Mouse (Mus musculus) kidney, embryonic 15.5 days (tissue): Measurements from ENCODE around the gene Olfr981. TPM values are rescaled to one million over a fixed set of nuclear protein-coding genes. Genes with fewer than 3 reads are reported as not detected.
"Not testable (repeated sequence)": the region's sequence is repeated elsewhere in the genome, so short reads cannot be mapped to it uniquely, and the experiment has no call there.

ENCODE experiments used
- ATAC-seq: fragments of 200-750 bp; cut with Nextera tagmentation; replicated peaks from 2 replicates; pipeline ENCODE4 v1.8.0; 2017; ENCODE audit warnings: moderate TSS enrichment; ENCODE audit not compliant: low FRiP score
- H3K27ac ChIP-seq: fragments of 300-500 bp; sonication (generic); 2 replicates; pipeline ENCODE4 v1.5.1; 2015; ENCODE audit warnings: mild to moderate bottlenecking, inconsistent platforms
- H3K27me3 ChIP-seq: fragments of 300-500 bp; sonication (generic); 2 replicates; pipeline ENCODE4 v1.6.1; 2015; ENCODE audit warnings: inconsistent platforms
- H3K36me3 ChIP-seq: fragments of 300-500 bp; sonication (generic); 2 replicates; pipeline ENCODE4 v1.6.1; 2015; ENCODE audit warnings: inconsistent platforms
- H3K4me1 ChIP-seq: fragments of 300-500 bp; sonication (generic); 2 replicates; pipeline ENCODE4 v1.6.1; 2015; ENCODE audit warnings: inconsistent platforms
- H3K4me2 ChIP-seq: fragments of 300-500 bp; sonication (generic); 2 replicates; pipeline ENCODE4 v1.6.1; 2015; ENCODE audit warnings: moderate library complexity, mild to moderate bottlenecking, inconsistent platforms
- H3K4me3 ChIP-seq: fragments of 300-500 bp; sonication (generic); replicated peaks from 2 replicates; pipeline ENCODE4 v1.5.1; 2015; ENCODE audit warnings: mild to moderate bottlenecking, inconsistent platforms
- H3K9ac ChIP-seq: fragments of 300-500 bp; sonication (generic); 2 replicates; pipeline ENCODE4 v1.6.1; 2015; ENCODE audit warnings: mild to moderate bottlenecking, inconsistent platforms
- H3K9me3 ChIP-seq: fragments of 300-500 bp; sonication (generic); replicated peaks from 2 replicates; pipeline ENCODE4 v1.6.1; 2016; ENCODE audit warnings: inconsistent platforms
- WGBS: fragments of 180-500 bp; shearing (Covaris S2); methylation state at CpG from one replicate; pipeline ENCODE4 v1.1.7; 2015; ENCODE audit warnings: mixed read lengths; 5-methylcytosine and 5-hydroxymethylcytosine counted together
- polyA plus RNA-seq: library from polyadenylated mRNA; unstranded; fragments of >200 nt; fragmentation: Nextera tagmentation; extraction: Ambion mirVana; gene quantifications from 2 replicates; pipeline ENCODE4 v1.2.1, GENCODE M21; 2015

Gene Olfr981
- polyA plus RNA-seq = not detected in 2 replicates

DNA sequence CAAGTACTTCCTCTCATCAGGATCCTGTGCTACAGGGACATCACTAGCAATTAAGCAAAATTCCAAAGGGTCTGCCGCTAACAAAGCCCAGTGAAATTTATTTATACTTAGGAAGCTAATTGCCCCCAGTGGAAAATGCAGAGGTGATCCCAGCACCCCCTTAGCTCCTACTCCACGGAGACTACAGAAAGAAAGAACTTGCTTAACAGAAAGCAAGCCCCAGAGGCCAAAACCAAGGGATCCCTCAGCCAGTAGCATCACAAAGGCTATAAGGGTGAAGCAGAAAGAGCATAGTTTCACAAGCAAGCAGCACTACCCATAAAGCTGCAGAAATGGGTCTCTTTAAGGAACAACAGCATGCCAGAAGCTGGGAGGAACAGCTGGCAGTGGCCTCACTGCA lies at the start of gene Olfr981:
Olfr981 (plus strand) TSS at position 301 of the 400 bp plus-strand sequence.
- Histone ChIP-seq H3K36me3 (no peaks in the 10 kb centered on the region), H3K4me3 (no peak within 1 kb of the TSS), H3K27ac (no peak within 1 kb of the TSS), H3K4me1 (no peaks in the 10 kb centered on the region), H3K9me3 (no peaks in the 10 kb centered on the region), H3K9ac (no peak within 1 kb of the TSS), H3K4me2 (no peak within 1 kb of the TSS), H3K27me3 (no peaks in the 10 kb centered on the region)
- WGBS = 60% methylated on average over 2 of the region's 2 CpGs
- ATAC-seq = no peak

DNA sequence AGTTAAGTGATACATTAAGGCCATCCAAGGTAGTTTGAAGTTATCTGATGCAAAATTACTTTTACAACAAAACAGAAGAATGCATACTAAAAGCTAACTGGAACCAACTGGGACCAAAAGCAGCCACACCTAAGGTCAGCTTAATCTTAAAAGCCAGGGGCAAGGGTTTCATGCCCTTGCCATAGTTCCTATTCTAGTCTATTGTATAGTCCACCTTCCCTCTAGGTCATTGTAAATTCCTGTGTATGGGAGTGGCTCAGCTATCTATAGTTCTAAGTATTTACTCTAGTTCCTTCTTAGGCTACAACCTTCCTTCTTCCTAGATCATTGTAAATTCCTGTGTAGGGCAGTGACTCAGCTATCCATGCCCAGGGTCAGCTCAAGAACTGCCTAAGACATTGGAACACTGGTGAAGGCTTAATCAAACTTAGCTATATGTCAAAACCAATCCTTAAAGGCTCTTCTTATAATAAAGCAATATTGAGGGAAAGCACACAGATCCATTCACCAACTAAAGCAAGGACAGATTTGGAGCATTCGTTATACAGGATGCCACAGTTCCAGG lies 44.6 kb upstream of the Olfr981 start:
- H3K27me3 ChIP-seq = not testable (repeated sequence)

DNA sequence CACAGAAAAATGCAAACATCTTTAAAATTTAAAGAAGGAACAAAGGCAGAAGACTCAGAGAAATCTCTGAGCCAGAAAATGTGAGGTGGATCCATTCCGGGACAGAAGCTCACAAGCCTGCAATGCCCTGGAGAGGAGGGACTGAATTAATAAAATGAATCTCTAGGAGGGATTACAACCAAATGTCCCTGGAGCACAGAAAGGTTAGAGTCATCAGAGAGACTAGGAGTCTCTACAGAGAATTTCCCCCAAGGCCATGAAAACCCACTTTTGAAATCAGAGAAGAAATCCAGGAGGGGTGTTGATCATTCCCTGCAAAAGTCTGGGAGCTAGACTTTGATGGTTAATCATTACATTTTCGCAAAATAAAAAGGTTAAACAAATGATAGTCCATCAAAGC lies 29.5 kb upstream of the Olfr981 start, which contains the start of gene Olfr978:
Olfr978 (plus strand) TSS at position 301 of the 400 bp plus-strand sequence.
- no peaks in the 10 kb centered on the region for H3K9me3 ChIP-seq
- H3K27ac ChIP-seq = no peak within 1 kb of the TSS
- H3K4me1 ChIP-seq = no peaks in the 10 kb centered on the region
- H3K4me2 ChIP-seq = no peak within 1 kb of the TSS
- WGBS = 78% methylated on average over 2 of the region's 2 CpGs
- no peak for ATAC-seq
- H3K27me3 ChIP-seq = no peaks in the 10 kb centered on the region
- no peaks in the 10 kb centered on the region for H3K36me3 ChIP-seq
- H3K4me3 ChIP-seq = no peak within 1 kb of the TSS
- H3K9ac ChIP-seq = no peak within 1 kb of the TSS

More for the DNA sequence above, 44.6 kb upstream of the Olfr981 start:
- ATAC-seq, H3K9ac ChIP-seq, H3K4me3 ChIP-seq, H3K9me3 ChIP-seq, H3K4me1 ChIP-seq, H3K27ac ChIP-seq, H3K36me3 ChIP-seq, H3K4me2 ChIP-seq: not testable (repeated sequence)
- 79% methylated on average over 1 of the region's 1 CpGs for WGBS

DNA sequence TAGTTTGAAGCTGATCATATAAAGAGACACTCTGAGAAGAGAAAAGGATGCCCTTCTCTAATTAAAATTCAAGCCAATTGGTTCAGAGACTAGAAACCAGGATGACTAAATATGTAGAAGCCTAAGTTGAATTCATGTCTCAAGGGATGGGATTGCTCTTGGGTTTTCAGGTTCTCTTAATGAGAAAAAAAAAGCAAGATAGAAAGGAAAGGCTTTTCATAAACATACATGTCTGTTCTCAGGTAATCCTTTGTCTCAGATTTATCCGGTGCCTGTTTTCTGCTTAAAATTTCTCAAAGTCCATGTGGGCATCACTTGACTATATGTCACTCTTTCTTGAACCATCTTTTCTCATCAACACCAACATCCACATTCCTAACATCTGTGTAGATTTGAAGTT lies 17.9 kb upstream of the Olfr981 start, which contains the start of gene Olfr979:
Olfr979 (minus strand) TSS at position 101 of the 400 bp plus-strand sequence.
- no peaks in the 10 kb centered on the region for H3K27me3 ChIP-seq
- ATAC-seq = no peak
- no peaks in the 10 kb centered on the region for H3K9me3 ChIP-seq
- H3K9ac ChIP-seq = no peak within 1 kb of the TSS
- no peak within 1 kb of the TSS for H3K4me3 ChIP-seq
- WGBS = 94% methylated on average over 1 of the region's 1 CpGs
- H3K4me2 ChIP-seq = no peak within 1 kb of the TSS
- no peaks in the 10 kb centered on the region for H3K4me1 ChIP-seq
- no peaks in the 10 kb centered on the region for H3K36me3 ChIP-seq
- no peak within 1 kb of the TSS for H3K27ac ChIP-seq

DNA sequence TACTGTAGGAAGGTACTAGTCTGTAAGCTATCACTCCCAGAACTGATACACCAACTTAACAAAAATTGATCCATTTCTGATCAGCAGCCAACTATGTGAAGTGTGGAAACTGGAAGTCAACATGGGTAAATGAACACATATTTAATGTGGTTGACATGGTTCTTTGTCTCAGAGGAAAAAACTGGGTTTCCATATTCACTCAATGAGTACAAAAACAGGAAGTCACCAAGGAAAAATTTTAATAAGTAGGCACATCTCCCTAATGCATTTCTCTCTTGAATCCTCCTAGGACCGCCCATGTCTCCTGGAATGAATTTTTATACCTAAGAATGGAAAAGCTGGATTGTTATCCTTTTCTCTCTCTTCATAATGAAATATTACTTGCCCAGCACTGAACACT lies 11.8 kb upstream of the Olfr981 start, which contains the start of gene Olfr980:
Olfr980 (minus strand) TSS at position 101 of the 400 bp plus-strand sequence.
- no peaks in the 10 kb centered on the region for H3K27me3 ChIP-seq
- 89% methylated on average over 1 of the region's 1 CpGs for WGBS
- H3K36me3 ChIP-seq = no peaks in the 10 kb centered on the region
- no peaks in the 10 kb centered on the region for H3K9me3 ChIP-seq
- no peaks in the 10 kb centered on the region for H3K4me1 ChIP-seq
- H3K27ac ChIP-seq = no peak within 1 kb of the TSS
- no peak for ATAC-seq
- H3K4me2 ChIP-seq = no peak within 1 kb of the TSS
- H3K4me3 ChIP-seq = no peak within 1 kb of the TSS
- H3K9ac ChIP-seq = no peak within 1 kb of the TSS

DNA sequence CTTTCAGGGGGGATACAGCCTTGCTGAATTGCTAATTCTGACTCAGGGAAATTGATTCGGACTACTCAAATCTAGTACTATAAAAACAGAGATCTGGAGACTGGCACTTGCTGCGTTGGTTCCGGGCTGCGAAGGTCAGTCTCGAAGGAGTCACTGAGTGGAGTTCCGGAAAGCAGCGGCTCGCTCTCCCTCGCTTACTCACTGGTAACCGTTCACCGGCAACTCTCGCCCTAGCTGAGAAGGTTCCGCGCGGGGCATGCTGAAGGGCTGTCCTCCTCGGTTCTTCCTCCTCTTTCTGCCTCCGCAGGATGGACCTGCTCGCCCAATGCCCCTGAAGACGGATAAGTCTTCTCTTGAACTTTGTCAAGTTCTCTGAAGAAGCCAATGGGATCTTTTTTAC lies 28.9 kb downstream of the Olfr981 start:
- no peak overlapping the region for H3K4me3 ChIP-seq
- H3K4me2 ChIP-seq = no peak overlapping the region
- ATAC-seq = no peak
- no peak overlapping the region for H3K9ac ChIP-seq
- WGBS = 92% methylated on average over 19 of the region's 19 CpGs
- H3K9me3 ChIP-seq = no peaks in the 10 kb centered on the region
- no peaks in the 10 kb centered on the region for H3K36me3 ChIP-seq
- H3K27me3 ChIP-seq = no peaks in the 10 kb centered on the region
- H3K4me1 ChIP-seq = no peaks in the 10 kb centered on the region
- no peak overlapping the region for H3K27ac ChIP-seq

DNA sequence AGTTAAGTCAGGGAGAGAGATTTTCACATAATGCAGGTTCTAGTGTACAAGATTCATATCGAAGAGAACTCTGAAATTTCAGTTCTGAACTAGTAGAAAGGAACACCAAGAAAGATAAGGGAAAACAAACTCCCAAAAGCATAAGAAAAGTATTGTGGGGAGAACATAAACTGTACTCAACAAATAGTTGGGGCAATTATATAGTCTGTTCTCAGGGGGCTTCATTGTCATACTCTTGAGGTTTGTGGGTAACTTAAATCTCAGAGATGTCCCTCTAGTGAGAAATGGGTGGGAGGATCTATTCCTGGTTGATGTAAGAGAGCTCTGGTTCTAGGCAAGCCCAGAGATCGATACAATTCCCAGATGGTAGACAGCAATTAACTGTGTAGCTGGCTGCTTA lies 52.3 kb downstream of the Olfr981 start, which contains the start of gene Olfr982:
Olfr982 (plus strand) TSS at position 301 of the 400 bp plus-strand sequence.
- H3K4me1 ChIP-seq = no peaks in the 10 kb centered on the region
- H3K4me3 ChIP-seq = no peak within 1 kb of the TSS
- no peak within 1 kb of the TSS for H3K27ac ChIP-seq
- no peaks in the 10 kb centered on the region for H3K27me3 ChIP-seq
- H3K4me2 ChIP-seq = no peak within 1 kb of the TSS
- 84% methylated on average over 2 of the region's 2 CpGs for WGBS
- no peaks in the 10 kb centered on the region for H3K9me3 ChIP-seq
- ATAC-seq = no peak
- H3K36me3 ChIP-seq = no peaks in the 10 kb centered on the region
- H3K9ac ChIP-seq = no peak within 1 kb of the TSS

Other genes starting within 250 kb of the Olfr981 start
- gene Olfr968, start 238.2 kb upstream of the Olfr981 start, polyA plus RNA-seq = not detected in 2 replicates
- gene Olfr969, start 230.5 kb upstream of the Olfr981 start, polyA plus RNA-seq = not detected in 2 replicates
- not detected in 2 replicates for gene Olfr970, start 212.6 kb upstream of the Olfr981 start, polyA plus RNA-seq
- not detected in 2 replicates for gene Olfr971, start 184.6 kb upstream of the Olfr981 start, polyA plus RNA-seq
- gene Olfr972, start 155.0 kb upstream of the Olfr981 start, polyA plus RNA-seq = not detected in 2 replicates
- not detected in 2 replicates for gene Olfr229, start 114.1 kb upstream of the Olfr981 start, polyA plus RNA-seq
- gene Olfr974, start 84.0 kb upstream of the Olfr981 start, polyA plus RNA-seq = not detected in 2 replicates
- gene Olfr975, start 69.4 kb upstream of the Olfr981 start, polyA plus RNA-seq = not detected in 2 replicates
- gene Olfr976, start 60.3 kb upstream of the Olfr981 start, polyA plus RNA-seq = not detected in 2 replicates
- gene Olfr978, start 29.4 kb upstream of the Olfr981 start, polyA plus RNA-seq = not detected in 2 replicates
- not detected in 2 replicates for gene Olfr979, start 18.0 kb upstream of the Olfr981 start, polyA plus RNA-seq
- not detected in 2 replicates for gene Olfr980, start 11.9 kb upstream of the Olfr981 start, polyA plus RNA-seq
- gene Olfr982, start 52.4 kb downstream of the Olfr981 start, polyA plus RNA-seq = not detected in 2 replicates
- gene Olfr983, start 72.1 kb downstream of the Olfr981 start, polyA plus RNA-seq = not detected in 2 replicates
- gene Olfr984, start 92.7 kb downstream of the Olfr981 start, polyA plus RNA-seq = not detected in 2 replicates
- not detected in 2 replicates for gene Olfr985, start 108.7 kb downstream of the Olfr981 start, polyA plus RNA-seq
- not detected in 2 replicates for gene Tmem225, start 126.7 kb downstream of the Olfr981 start, polyA plus RNA-seq
- gene Olfr986, start 159.5 kb downstream of the Olfr981 start, polyA plus RNA-seq = not detected in 2 replicates
- gene Zfp202, start 170.9 kb downstream of the Olfr981 start, polyA plus RNA-seq = 6.8 and 7.5 TPM in 2 replicates
- 3.1 and 7.2 TPM in 2 replicates for gene Scn3b, start 247.8 kb downstream of the Olfr981 start, polyA plus RNA-seq